Mouse (Mus musculus) retina, postnatal 7 days (tissue): ENCODE measurements around the gene Gm49661.

Experiments used
- DNase-seq: peaks from one replicate; pipeline ENCODE4 v3.0.0-alpha.2; 2012; ENCODE audit warnings: low read depth, low spot score

The Gm49661 gene

DNA sequence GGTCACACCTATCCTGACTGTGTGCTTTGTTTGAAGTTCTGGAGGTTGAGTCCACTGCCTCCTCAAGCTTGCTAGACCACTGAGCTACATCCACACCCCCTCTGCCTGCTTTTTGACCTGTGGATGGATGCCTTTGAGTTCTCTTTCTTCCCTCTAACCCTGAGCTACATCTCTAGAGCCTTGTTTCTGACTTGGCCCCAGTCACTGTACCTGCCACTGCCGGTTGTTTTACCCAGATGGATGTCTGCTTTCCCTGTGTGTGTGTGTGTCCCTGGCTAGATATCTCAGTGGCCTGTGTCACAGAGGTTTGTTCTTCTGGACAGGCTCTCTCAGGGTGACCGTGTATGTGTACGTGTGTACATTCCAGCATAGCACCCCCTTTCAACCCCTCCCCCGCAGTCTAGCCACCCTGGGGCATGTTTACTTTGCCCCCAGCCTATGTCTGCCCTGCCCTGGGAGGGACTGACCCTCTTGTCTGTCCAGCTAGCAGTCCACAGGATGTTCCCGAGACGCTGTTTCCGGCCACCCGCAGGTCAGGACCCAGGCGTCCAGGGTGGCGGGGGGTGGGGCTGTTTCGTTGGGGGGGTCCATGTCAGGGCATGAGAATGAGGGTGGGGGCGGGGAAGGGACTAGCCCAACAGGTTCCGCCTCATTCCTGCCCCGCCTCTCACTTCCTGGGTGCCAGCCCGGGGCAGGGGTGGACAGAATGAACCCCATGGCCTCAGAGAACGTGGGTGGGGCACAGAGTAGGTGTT, 15.2 kb upstream of the Gm49661 start:
- no peak for DNase-seq

DNA sequence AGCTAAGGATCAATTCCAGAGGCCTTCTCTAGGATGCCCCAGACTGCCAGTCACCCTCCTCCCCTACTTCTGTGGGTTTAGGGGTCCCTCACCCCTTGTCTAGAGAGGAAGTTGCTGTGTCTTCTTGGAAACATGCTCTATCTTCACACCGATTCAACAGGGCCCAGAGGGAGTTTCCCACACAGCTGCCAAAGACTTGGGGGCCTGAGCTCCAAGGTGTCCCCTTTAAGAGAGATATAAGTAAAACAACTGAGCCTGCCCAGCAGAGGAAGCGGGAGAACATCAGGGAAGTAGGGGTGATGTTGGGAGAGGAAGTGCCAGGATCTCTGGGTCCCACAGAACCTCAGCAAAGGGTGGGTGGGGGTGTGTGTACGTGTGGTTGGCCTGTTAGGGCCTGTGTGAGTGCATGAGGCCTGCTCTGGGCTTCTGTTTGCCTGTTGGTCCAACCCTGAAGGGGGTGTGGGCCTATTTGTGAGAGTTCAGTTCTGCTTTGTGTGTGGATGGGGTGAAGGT, 13.3 kb upstream of the Gm49661 start:
- DNase-seq = no peak

DNA sequence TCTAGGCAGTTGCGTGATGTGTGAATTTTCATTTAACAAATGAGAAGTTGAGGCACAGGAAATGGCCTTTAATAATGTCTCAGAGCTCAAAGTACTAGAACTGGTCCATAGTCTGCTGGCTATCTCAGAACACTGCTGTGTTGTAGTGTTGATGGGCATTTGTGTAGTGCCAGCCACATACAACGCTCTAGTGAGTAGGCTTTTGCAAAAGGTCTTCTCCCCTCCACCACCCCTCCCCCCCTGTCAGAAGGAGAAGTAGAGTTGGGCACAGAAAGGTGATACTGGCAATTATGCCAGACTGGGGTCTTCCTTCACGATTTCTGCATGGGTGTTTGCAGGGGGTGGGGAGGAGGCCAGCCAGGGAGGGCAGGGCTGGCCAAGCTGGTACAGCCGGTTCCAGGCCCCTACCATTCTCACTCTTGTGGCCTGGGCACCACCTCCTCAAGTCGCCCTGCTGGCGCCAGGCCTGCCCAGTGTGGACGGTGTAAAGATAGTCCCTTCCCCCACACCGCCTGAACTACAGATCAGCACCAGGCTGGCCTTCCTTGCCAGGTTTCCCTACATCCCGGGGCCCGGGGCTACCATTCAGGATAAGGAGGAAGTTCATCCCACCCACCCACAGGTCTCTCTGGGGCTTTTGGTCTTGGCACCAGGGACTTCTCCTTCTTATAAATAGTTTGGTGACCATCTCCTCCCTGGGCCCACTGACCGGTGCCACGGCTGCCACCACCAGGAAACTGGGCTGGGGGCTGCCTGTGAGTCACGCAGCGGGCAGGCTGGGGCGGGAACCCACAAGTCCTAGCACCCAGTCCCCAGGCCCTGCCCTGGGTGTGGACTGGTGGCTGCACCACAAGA, 12.6 kb upstream of the Gm49661 start:
- no peak for DNase-seq

DNA sequence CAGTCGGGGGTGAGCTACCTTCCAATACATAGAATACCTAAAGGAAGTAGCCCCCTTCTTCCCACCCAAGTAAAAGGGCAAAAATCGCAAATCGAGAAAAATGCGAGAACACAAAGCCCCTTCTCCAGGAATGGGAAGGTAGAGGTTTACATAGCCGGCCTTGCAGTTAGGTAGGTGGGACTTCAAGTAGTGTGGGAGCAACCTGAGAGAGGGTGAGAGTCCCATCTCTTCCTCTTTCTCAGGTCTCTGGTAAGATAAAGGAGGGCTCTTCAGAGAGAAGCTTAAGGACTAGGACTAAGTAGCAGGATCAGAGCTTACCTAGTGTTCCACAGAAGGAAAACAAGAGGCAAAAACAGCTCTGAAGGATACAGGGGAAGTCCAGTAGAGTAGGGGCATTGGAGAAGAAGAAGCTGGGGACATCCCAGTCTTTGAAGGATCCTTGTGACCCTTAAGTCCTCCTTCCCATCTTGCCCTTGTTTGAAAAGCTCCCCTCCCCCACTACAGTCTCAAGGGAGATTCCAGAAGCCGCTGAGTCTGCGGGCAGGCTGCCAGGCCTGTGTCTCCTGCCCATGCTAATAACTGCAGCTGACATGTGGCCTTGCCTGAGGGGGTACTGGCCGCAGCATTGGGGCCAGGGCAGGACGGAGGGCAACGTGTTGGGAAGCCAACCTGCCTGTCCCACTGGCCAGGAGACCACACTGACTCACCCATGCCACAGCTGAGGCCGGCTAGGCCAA, 11.6 kb upstream of the Gm49661 start:
- DNase-seq = peak; percentile 65

DNA sequence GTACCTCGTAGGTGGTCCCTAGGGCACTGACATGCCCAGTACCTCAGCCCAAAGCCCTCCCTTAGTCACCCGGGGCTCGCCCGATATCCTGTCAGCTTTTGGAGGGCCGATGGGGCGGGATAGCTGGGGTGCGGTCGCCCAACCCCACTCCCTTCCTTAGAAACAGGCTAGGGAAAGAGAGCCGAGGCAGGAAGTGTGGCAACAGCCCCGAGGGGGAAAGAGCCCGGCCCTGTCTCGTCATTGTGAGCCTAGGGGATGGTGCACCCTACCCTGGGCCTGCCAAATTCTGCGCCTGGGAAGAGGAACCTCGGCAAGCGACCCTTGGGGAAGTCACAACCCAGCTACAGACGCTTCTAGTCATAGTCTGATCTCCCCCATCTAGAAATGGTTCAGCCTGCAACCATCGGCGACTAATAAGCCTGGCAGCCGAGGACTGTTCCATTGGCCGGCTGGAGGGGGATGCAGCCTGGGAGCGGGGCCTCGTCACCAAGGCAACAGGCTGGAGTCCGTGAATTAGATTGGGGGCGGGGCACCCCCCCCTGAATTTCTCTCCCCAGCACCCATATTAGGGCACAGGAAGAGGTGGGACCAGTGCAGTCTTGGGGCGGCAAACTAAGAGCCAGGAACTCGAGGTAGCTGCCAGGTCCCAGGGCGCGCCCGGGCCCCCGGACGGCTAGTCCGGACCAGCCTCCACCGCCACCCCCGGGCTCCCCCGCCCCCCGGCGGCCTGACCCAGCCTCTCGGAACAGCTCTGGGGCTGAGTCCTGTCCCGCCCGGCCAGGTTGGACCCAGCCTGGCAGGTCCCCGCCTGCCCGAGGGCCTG, 10.6 kb upstream of the Gm49661 start:
- DNase-seq = peak; percentile 86

DNA sequence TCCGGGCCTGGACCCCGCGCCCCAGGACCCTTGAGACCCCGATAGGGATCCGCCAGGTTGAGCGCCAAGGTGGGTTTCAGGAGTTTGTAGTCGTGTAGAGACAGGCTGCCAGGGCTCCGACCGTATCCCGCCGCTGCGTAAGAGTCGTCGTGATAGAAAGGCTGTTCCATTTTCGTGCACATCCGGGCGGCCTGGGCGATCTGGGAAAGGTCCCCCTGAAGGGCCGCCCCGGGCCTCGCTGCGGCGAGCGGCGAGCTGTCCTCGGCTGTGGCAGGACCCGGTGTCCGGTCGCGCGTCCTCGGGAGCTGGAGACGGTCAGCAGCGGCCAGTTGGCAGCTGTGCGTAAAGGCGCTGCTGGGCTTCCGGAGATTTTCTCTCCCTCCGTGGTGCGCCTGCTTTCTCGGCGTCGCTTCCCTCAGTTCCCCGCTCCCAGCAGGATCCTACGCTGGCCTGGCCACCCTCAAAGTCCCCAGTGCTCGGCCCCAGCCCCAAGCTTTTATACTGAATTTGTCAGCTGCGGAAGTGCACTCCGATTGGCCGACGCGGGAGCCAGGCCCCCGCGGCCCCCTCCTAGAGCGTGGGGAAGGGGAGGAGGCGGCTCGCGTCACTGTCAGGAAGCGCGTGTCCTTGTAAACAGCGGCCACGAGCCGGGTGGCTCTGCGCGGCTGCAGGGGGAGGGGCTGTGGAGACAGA, 9.2 kb upstream of the Gm49661 start, which contains the start of gene Junb:
TSS of gene Junb (minus strand) at position 471 of the 693 bp plus-strand sequence.
- DNase-seq = peak; percentile 89

DNA sequence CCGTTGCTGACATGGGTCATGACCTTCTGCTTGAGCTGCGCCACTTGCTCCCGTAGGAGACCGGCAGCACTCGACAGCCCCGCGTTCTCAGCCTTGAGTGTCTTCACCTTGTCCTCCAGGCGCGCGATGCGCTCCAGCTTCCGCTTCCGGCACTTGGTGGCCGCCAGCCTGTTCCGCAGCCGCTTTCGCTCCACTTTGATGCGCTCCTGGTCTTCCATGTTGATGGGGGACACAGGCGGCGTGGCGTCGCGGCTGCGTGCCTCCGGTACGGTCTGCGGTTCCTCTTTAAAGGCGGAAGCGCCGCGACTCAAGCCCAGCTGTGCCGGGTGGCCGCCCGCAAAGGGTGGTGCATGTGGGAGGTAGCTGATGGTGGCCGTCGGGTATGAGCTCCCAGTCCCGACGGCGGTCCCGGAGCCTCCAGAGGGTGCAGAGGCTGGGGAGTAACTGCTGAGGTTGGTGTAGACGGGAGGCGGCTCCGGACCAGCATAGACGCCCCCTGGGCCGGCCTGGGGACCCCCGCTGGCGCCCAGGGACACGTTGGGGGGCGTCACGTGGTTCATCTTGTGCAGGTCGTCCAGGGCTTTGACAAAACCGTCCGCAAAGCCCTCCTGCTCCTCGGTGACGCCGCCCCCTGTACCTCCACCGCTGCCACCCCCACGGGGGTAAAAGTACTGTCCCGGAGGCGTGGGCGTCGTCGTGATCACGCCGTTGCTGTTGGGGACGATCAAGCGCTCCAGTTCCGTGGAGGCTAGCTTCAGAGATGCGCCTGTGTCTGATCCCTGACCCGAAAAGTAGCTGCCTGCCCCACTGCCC, 8.4 kb upstream of the Gm49661 start:
- DNase-seq = no peak

DNA sequence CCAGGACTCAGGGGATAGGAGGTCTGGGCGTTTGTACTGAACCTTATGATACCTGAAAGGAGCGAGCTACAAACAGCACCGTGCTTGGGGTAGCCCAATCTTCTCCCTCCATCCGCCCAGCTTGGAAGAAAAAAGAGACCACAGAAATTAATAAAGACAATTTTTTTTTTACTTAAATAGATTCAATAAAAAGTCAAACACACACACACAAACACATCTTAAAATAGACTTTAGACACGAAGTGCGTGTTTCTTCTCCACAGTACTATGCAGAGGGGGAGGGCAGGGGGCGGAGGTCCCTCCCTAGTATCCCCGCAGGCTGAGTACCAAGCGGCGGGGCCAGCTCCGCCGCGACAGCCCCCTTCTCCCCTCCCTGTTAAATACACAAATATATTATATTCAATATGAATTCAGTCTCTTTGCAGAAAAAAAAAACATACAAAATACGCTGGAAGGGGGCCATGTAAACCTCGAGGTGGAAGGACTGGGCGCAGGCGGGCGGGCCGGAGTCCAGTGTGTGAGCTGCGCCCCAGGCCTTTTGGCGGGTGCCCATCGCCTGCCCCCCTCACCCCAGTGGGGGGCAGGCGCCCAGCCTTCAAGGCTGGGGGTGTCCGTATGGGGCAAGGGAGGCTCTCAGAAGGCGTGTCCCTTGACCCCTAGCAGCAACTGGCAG, 7.7 kb upstream of the Gm49661 start:
- DNase-seq = no peak

DNA sequence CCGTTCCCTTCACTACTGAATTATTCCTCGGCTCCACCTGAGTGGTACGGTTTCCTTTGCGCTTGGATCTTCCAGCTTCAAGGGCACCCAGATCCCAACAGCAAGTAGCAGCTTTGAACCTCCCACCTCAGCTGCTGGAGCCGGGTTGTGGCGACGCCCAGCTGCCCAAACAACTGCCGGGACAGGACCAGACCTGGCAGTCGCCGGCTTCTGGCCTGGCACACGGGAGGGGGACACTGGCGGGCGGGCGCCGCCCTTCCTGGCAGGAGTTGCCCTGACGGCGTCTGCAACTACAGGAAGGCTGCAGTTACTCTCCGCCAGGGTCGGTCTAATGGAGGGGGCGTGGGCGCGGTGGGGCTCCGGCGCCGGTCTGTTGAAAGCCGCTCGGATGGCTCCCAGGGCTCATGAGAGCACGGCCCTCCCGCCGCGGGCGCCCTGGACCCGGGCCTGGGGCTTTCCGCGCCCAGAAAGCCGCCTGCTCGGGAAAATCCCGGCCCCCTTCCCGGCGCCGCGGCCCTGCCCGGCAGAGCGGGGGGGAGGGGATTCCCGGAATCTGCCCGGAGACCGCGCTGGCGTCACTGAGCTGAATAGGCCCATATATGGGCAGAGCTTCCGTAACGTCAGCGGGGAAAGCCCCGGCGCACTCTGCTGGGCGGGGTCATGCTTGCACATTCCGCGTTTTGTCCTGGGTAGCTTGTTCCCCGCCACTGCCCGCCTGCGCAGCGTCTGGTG, 7.0 kb upstream of the Gm49661 start:
- peak; percentile 87 for DNase-seq

DNA sequence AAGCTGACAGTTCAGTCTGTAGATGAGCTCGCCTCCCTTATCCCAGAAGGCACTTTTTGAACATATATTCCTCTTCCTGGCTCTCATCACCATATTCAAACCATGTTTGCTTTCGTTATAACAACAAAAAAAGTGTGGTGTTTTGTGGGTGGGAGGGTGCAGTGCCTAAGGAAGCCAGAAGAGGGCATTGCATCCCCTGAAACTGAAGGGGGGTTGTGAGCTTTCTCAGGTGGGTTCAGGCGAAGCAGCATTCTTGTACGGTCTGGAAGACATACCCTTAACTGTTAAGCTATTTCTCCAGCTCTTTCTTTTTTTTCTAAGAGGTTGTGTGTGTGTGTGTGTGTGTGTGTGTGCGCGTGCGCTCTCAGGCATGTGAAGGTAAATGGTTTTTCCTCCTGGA, 6.2 kb upstream of the Gm49661 start:
- DNase-seq = no peak

DNA sequence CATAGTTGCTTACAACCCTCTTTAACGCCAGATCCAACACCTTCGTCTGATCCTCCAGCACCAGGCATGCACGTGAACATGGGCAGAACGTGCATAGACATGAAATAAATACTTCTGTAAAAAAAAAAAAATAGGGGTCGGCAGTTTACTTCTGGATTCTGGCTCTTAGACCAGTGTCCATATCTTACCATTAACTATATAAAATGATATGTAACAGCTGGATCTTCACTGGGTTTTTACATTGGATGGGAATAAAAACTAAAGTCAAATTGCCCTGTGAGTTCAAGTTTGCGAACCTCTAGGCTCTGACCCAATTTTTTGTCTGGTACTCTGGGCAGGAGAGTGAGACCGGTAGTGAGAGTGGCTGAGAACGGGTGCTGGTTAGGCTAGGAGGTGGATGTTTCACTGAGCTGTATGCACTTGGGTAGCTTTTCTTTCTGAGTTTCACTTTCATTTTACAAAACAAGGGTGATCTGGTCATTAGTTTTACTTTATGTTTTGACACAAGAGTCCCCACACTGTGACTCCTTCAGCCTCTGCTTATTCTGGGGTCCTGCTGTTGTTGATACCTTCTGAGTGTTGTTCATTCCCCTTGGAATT, 5.4 kb upstream of the Gm49661 start:
- no peak for DNase-seq

DNA sequence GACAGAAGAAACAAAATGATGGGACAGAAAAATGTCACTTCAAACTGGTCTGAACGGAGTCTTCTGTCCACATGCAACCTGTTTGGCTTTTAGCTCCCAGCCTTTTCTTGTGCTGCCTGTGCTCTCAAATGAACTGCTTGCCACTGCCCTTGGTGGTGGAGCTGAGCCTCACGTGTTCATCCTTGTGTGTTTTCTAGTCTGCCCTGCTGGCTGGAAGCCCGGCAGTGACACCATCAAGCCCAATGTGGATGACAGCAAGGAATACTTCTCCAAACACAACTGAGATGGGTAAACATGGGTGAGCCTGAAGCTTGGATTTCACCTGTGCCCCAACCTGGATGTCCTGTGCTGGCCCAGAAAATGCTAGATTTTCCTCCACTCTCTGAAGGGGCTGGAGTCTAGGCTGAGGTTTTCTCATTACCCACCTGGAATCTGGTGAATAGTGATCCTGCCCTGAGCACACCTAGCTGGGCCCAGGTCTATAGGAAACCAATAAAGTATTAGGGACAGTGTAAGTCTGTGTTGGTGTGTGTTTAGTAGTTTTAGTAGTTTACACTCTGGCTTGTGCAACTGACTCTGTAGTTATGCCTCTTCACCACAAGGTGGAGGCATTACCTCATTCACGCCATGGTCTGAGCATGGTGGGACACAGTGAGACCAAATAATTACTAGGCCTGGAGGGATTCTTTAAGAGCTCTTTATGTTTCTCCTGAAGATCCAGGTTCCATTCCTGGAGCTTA, 4.7 kb upstream of the Gm49661 start:
- no peak for DNase-seq

DNA sequence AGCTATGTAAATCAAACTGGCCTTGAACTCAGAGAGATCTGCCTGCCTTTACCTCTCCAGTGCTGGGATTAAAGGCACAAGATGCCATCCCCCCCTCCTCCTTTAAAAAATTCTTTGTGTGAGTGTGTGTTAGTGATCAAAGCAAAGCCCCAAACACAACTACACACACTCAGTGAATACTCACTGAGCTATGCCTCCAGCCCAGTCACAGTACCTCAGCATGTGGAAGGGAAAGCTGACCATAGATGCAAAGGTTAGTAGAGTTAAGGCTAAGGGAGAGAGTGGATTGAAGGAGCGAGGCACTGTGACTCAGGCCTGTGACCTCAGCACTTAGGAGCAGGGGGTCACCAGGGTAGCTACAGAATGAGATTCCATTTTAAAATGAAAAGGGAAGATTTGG, 3.8 kb upstream of the Gm49661 start:
- no peak for DNase-seq

DNA sequence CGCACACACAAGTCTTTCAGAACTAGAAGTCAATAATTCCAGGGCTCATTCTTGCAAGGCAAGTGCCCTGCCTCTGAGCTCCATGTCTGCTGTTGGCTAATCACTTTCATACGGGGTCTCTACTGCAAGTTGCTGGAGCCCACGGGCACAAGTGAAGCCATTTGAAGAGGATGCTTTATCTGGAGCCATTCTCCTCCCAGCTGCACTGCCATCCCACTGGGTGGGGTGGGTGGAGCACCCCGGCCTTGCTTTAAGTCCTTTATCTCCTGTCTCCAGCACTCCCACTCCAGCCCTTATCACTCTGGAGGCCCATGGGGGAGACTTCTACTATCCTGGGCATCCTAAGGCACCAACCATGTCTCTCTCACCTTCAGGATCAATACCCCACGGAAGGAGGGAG, 1.7 kb upstream of the Gm49661 start:
- DNase-seq = no peak

DNA sequence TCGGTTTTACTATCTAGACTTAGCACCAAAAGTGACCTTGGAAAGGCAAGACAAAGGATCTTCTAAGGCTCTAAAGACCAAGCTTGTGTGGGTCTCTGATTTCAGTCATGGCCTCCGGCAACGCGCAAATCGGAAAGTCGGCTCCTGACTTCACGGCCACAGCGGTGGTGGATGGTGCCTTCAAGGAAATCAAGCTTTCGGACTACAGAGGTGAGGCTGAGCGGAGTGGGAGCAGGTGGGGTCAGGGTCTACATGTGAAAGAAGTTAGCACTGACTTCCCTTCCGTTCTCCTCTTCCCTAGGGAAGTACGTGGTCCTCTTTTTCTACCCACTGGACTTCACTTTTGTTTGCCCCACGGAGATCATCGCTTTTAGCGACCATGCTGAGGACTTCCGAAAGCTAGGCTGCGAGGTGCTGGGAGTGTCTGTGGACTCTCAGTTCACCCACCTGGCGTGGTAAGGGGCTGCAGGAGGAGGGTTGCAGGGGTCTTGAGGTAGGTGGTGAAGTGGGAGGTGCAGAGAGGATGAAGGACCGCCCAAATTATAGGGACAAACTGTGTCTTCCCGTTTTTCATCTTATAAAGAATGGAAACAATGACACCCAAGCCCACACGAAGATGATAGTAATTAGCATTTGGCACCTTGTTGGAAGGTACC, 1.0 kb upstream of the Gm49661 start:
- no peak for DNase-seq

DNA sequence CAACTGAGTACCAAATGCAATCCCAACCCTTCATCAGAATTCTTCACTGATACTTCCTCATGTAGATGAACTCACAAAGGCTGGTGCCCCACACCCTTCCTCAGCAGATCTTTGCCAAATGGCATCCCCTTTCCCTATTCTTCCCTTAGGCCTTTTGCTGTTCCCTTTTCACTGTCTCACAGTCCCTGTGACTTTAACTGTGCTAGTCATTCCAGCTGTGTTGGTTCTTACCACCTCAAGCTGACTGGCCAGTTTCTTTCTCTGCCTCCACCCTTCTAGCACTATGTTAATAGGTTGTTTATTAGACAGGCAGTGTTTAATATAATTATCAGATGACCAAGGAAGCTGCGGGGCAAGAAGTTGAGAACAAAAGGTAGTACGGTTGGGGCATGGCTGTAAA, 583 bp downstream of the Gm49661 start:
- DNase-seq = no peak
